Mouse (Mus musculus): ENCODE results near the gene Gm10518.

Gm10518 gene

GRCm38 (mm10) chr1:179835753-179836425 lies 32.7 kb downstream of the Gm10518 start:
- no peak for DNase-seq

GRCm38 (mm10) chr1:179836426-179837404 lies 33.5 kb downstream of the Gm10518 start:
- DNase-seq: peak; percentile 44 to 68

- DNase-seq: peak in 1 of 2 experiments; percentile 53
Measured at GRCm38 (mm10) chr1:179842568-179842967, 39.4 kb downstream of the Gm10518 start.

- no peak for DNase-seq
Measured at GRCm38 (mm10) chr1:179843981-179844380, 40.8 kb downstream of the Gm10518 start.

GRCm38 (mm10) chr1:179844894-179845293 lies 41.7 kb downstream of the Gm10518 start:
- peak; percentile 77 to 82 for DNase-seq

- no peak for DNase-seq
Measured at GRCm38 (mm10) chr1:179845832-179846499, 42.8 kb downstream of the Gm10518 start.

- DNase-seq: no peak
Measured at GRCm38 (mm10) chr1:179847173-179847572, 44.0 kb downstream of the Gm10518 start.

- peak; percentile 89 to 96 for DNase-seq
Measured at GRCm38 (mm10) chr1:179847759-179848389, 44.7 kb downstream of the Gm10518 start.

- DNase-seq: peak in 1 of 2 experiments; percentile 77
Measured at GRCm38 (mm10) chr1:179853421-179853820, 50.2 kb downstream of the Gm10518 start.
